Mouse (Mus musculus): Measurements from ENCODE around the gene Coro7.

DNA sequence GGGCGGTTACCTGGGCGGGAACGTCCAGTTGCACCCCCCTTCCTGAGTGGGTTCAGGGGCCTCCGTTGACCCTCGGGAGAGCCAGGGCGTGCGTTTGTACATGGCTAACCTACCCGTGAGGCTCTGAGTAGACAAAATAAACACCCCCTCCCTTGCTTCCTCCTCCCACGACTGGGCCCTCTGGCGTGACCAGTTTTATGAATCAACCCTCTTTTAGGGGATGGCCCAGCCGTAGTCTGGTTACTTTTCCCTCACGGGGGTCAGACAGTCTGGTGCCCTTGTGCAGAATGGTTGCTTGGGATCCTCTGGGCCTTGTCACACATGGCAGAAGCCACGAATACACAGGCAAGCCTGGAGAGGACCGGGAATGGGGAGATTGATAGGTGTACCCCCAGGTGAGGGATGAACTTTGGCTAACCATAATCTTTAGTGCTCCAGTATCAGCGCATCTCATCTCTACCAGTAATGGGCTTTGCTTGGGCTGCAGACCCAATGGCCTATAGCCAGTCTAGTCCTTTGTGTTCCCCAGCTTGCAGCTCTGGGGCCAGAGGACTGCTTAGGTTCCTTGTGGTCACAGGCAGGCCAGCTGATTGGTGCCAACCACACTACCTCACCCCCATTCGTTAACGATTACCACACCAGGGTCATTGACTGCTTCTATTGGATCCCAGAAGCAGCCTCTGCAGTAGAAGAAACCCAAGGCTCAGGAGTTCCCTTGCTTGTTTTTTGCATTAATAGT, 39.1 kb downstream of the Coro7 start:
- TF ChIP-seq CTCF (IDR thresholded peaks at IDR 0.05; ENCODE audit: low read depth) (no peak), EP300 (IDR thresholded peaks at IDR 0.05; ENCODE audit: low read depth) (no peak)
